In genomic region chr15:79892995-79893823, GRCm38 (mm10) we compare ENCODE assay signal across 7 mouse cellular contexts. TPM values are rescaled to one million over a fixed set of nuclear protein-coding genes. Genes with fewer than 3 reads are reported as not detected.
DNase-seq lines count a peak whose midpoint lies in the region; ATAC-seq and TF ChIP-seq lines count a peak whose summit lies in the region.

No protein-coding gene starts in this region.

- H3K36me3 ChIP-seq in midbrain, embryonic 10.5 days: no peaks in the 10 kb centered on the region
- no peaks in the 10 kb centered on the region for H3K36me3 ChIP-seq in midbrain, postnatal 0 days (ENCODE audit: insufficient read depth, low read length)
- H3K36me3 ChIP-seq in embryonic facial prominence, embryonic 13.5 days: no peaks in the 10 kb centered on the region
- no peaks in the 10 kb centered on the region for H3K36me3 ChIP-seq in limb, embryonic 13.5 days
- peaks cover 34% of the 10 kb centered on the region for H3K36me3 ChIP-seq in splenic B cell, adult 2 months (ENCODE audit: control insufficient read depth, insufficient read depth, low read length, poor library complexity, severe bottlenecking)

- H3K4me3 ChIP-seq in midbrain, embryonic 10.5 days: 0 out of 2 replicates have a peak overlapping the region, but pooled peaks have one; percentile 53
- no peak overlapping the region for H3K4me3 ChIP-seq in midbrain, postnatal 0 days (ENCODE audit: low read depth, low read length)
- H3K4me3 ChIP-seq in embryonic facial prominence, embryonic 13.5 days: 0 out of 2 replicates have a peak overlapping the region, but pooled peaks have one; percentile 46
- H3K4me3 ChIP-seq in limb, embryonic 13.5 days: peak overlapping the region; percentile 50

- no peaks in the 10 kb centered on the region for H3K9me3 ChIP-seq in midbrain, embryonic 10.5 days (replicated peaks)
- H3K9me3 ChIP-seq in midbrain, postnatal 0 days (ENCODE audit: low read length): no peaks in the 10 kb centered on the region
- no peaks in the 10 kb centered on the region for H3K9me3 ChIP-seq in embryonic facial prominence, embryonic 13.5 days
- H3K9me3 ChIP-seq in limb, embryonic 13.5 days: no peaks in the 10 kb centered on the region

- 77% methylated on average over 15 of the region's 15 CpGs for WGBS in midbrain, embryonic 10.5 days
- 84% methylated on average over 15 of the region's 15 CpGs for WGBS in midbrain, postnatal 0 days
- 59% methylated on average over 15 of the region's 15 CpGs for WGBS in embryonic facial prominence, embryonic 13.5 days
- 68% methylated on average over 15 of the region's 15 CpGs for WGBS in limb, embryonic 13.5 days

- H3K4me1 ChIP-seq in midbrain, embryonic 10.5 days: peaks cover 15% of the 10 kb centered on the region
- 0 out of 2 replicates have a peak, but pooled peaks cover 5% of the 10 kb centered on the region for H3K4me1 ChIP-seq in midbrain, postnatal 0 days (ENCODE audit: insufficient read depth, low read length)
- peaks cover 13% of the 10 kb centered on the region for H3K4me1 ChIP-seq in embryonic facial prominence, embryonic 13.5 days
- H3K4me1 ChIP-seq in limb, embryonic 13.5 days: peaks cover 18% of the 10 kb centered on the region; the same call in 1 of the 2 replicates

- no peak for TF ChIP-seq CTCF in midbrain, postnatal 0 days (IDR thresholded peaks at IDR 0.05)

- H3K9ac ChIP-seq in midbrain, postnatal 0 days (replicated peaks; ENCODE audit: low read length, poor library complexity, severe bottlenecking): no peak overlapping the region
- no peak overlapping the region for H3K9ac ChIP-seq in embryonic facial prominence, embryonic 13.5 days
- 0 out of 2 replicates have a peak overlapping the region, but pooled peaks have one; percentile 66 for H3K9ac ChIP-seq in limb, embryonic 13.5 days

- intact Hi-C loops in left cerebral cortex, postnatal 4 days (cut with DNase I): no loop called here

- no peak overlapping the region for H3K27ac ChIP-seq in midbrain, embryonic 10.5 days (replicated peaks)
- H3K27ac ChIP-seq in midbrain, postnatal 0 days (ENCODE audit: low read depth, low read length): no peak overlapping the region
- no peak overlapping the region for H3K27ac ChIP-seq in embryonic facial prominence, embryonic 13.5 days
- no peak overlapping the region for H3K27ac ChIP-seq in limb, embryonic 13.5 days

- peaks cover 33% of the 10 kb centered on the region for H3K27me3 ChIP-seq in midbrain, embryonic 10.5 days (ENCODE audit: low read depth, poor library complexity, severe bottlenecking)
- H3K27me3 ChIP-seq in midbrain, postnatal 0 days (ENCODE audit: insufficient read depth, low read length): no peaks in the 10 kb centered on the region
- peaks cover 38% of the 10 kb centered on the region for H3K27me3 ChIP-seq in embryonic facial prominence, embryonic 13.5 days
- H3K27me3 ChIP-seq in limb, embryonic 13.5 days: peaks cover 41% of the 10 kb centered on the region
- no peaks in the 10 kb centered on the region for H3K27me3 ChIP-seq in splenic B cell, adult 2 months (ENCODE audit: control insufficient read depth, insufficient read depth, low read length, poor library complexity, severe bottlenecking)

- no peak overlapping the region for H3K4me2 ChIP-seq in midbrain, postnatal 0 days (ENCODE audit: low read depth, low read length, poor library complexity, severe bottlenecking)
- peak overlapping the region; percentile 61 for H3K4me2 ChIP-seq in embryonic facial prominence, embryonic 13.5 days
- H3K4me2 ChIP-seq in limb, embryonic 13.5 days (replicated peaks): peak overlapping the region; percentile 71

- no peak for DNase-seq in midbrain, embryonic 10.5 days (ENCODE audit: low spot score)
- DNase-seq in midbrain, postnatal 0 days (ENCODE audit: low spot score): no peak
- DNase-seq in splenic B cell, adult 2 months (ENCODE audit: low read depth, low spot score): peak; percentile 60
- no peak for DNase-seq in layer of hippocampus, adult 9-10 months (ENCODE audit: low spot score)
- DNase-seq in left cerebral cortex, postnatal 4 days: no peak

- ATAC-seq in midbrain, postnatal 0 days (ENCODE audit: low FRiP score): no peak
- no peak for ATAC-seq in embryonic facial prominence, embryonic 13.5 days (ENCODE audit: insufficient number of reproducible peaks, insufficient read depth, low FRiP score, low TSS enrichment, low read depth)
- no peak for ATAC-seq in limb, embryonic 13.5 days (ENCODE audit: low FRiP score, low read depth)

RNA-seq across cellular contexts. Expression of gene Apobec3, which starts 1.8 kb away (rescaled TPM):
- polyA plus RNA-seq in midbrain, embryonic 10.5 days (2016; fragmentation: Nextera tagmentation; extraction: Ambion mirVana): 6.2 and 8.5 TPM in 2 replicates
- total RNA-seq in midbrain, postnatal 0 days (2014; rRNA removed): 3.4 and 5.4 TPM in 2 replicates
- 3.3 and 3.4 TPM in 2 replicates for polyA plus RNA-seq in midbrain, postnatal 0 days (2015; fragmentation: Nextera tagmentation; extraction: Ambion mirVana)
- polyA plus RNA-seq in embryonic facial prominence, embryonic 13.5 days (2015; fragmentation: Nextera tagmentation; extraction: Ambion mirVana): 11.0 and 13.1 TPM in 2 replicates
- polyA plus RNA-seq in limb, embryonic 13.5 days (2015; fragmentation: Nextera tagmentation; extraction: Ambion mirVana): 13.5 and 14.1 TPM in 2 replicates
- total RNA-seq in left cerebral cortex, postnatal 4 days (2021): 1 to 10 TPM; 4.7 to 6.0 TPM

RNA-seq across cellular contexts. Expression of gene Cbx6, which starts 58.7 kb away (rescaled TPM):
- 24.0 and 30.4 TPM in 2 replicates for polyA plus RNA-seq in midbrain, embryonic 10.5 days (2016; fragmentation: Nextera tagmentation; extraction: Ambion mirVana)
- 109 and 118 TPM in 2 replicates for total RNA-seq in midbrain, postnatal 0 days (2014; rRNA removed)
- polyA plus RNA-seq in midbrain, postnatal 0 days (2015; fragmentation: Nextera tagmentation; extraction: Ambion mirVana): 65.0 and 70.6 TPM in 2 replicates
- 54.7 and 56.7 TPM in 2 replicates for polyA plus RNA-seq in embryonic facial prominence, embryonic 13.5 days (2015; fragmentation: Nextera tagmentation; extraction: Ambion mirVana)
- polyA plus RNA-seq in limb, embryonic 13.5 days (2015; fragmentation: Nextera tagmentation; extraction: Ambion mirVana): 45.4 and 54.5 TPM in 2 replicates
- total RNA-seq in left cerebral cortex, postnatal 4 days (2021): 100 to 1,000 TPM; 105 to 125 TPM

RNA-seq across cellular contexts. Expression of gene Npcd, which starts 59.2 kb away (rescaled TPM):
- 0.16 TPM in 1 of 2 replicates, not detected in the other for polyA plus RNA-seq in midbrain, embryonic 10.5 days (2016; fragmentation: Nextera tagmentation; extraction: Ambion mirVana)
- total RNA-seq in midbrain, postnatal 0 days (2014; rRNA removed): 8.2 and 12.1 TPM in 2 replicates
- 3.2 and 4.6 TPM in 2 replicates for polyA plus RNA-seq in midbrain, postnatal 0 days (2015; fragmentation: Nextera tagmentation; extraction: Ambion mirVana)
- polyA plus RNA-seq in embryonic facial prominence, embryonic 13.5 days (2015; fragmentation: Nextera tagmentation; extraction: Ambion mirVana): 0.32 and 0.39 TPM in 2 replicates
- polyA plus RNA-seq in limb, embryonic 13.5 days (2015; fragmentation: Nextera tagmentation; extraction: Ambion mirVana): 0.46 and 0.60 TPM in 2 replicates
- 10 to 100 TPM in 1 of 2 experiments, 1 to 10 TPM in 1; 6.6 to 14.9 TPM for total RNA-seq in left cerebral cortex, postnatal 4 days (2021)
